Mouse (Mus musculus): Measurements from ENCODE around the gene Dtx4. TPM values are rescaled to one million over a fixed set of nuclear protein-coding genes. Genes with fewer than 3 reads are reported as not detected.

The Dtx4 gene
- polyA plus RNA-seq, 1 experiment, result 5.0 TPM

DNA sequence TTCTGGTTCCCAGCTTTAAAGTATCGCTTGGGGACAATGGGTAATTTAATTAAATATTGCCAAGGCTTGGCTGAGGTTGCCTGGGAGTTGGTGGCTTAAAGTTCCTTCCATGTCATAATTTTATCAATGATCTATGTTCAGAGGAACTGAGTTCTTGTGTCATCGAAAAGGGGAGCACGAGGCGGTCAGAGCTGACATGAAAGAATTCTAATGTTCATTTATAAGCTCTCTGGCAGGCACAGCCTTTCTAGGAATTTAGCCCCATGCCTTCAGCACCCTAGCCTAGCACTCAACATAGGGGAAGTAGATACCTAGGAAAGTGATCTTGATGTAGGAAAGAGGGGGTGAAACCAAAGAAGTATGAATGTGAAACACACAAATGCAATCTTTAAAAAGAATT is 2.9 kb downstream of the Dtx4 start:
- H3K4me3 ChIP-seq (ENCODE audit: insufficient read depth, poor library complexity, severe bottlenecking), result no peak overlapping the region
- H3ac ChIP-seq (ENCODE audit: control insufficient read depth, insufficient read length, low read depth), result no peak overlapping the region
- H3K27me3 ChIP-seq (ENCODE audit: control insufficient read depth, insufficient read depth, insufficient read length), result no peaks in the 10 kb centered on the region
- no peaks in the 10 kb centered on the region for H3K79me3 ChIP-seq (ENCODE audit: low read depth)
- no peaks in the 10 kb centered on the region for H3K36me3 ChIP-seq (ENCODE audit: control insufficient read depth, insufficient read depth)
- TF ChIP-seq CEBPB (IDR thresholded peaks at IDR 0.05; ENCODE audit: low read depth), result no peak
- no peak for TF ChIP-seq USF1 (IDR thresholded peaks at IDR 0.05; ENCODE audit: low read depth)
- no peak for TF ChIP-seq MYOD1 (IDR thresholded peaks at IDR 0.05; ENCODE audit: control insufficient read depth, insufficient read length, low read depth)
- TF ChIP-seq FOSL1 (IDR thresholded peaks at IDR 0.05; ENCODE audit: insufficient read depth, low read length, poor library complexity, severe bottlenecking), result no peak
- TF ChIP-seq CTCF (IDR thresholded peaks at IDR 0.05; ENCODE audit: control insufficient read depth, insufficient read depth, insufficient read length), result no peak
- TF ChIP-seq MAX (IDR thresholded peaks at IDR 0.05), result no peak
- TF ChIP-seq MYOG (IDR thresholded peaks at IDR 0.05; ENCODE audit: control insufficient read depth, extremely low read depth, insufficient read length), result no peak
- H3K79me2 ChIP-seq (ENCODE audit: control insufficient read depth, insufficient read depth), result no peaks in the 10 kb centered on the region

DNA sequence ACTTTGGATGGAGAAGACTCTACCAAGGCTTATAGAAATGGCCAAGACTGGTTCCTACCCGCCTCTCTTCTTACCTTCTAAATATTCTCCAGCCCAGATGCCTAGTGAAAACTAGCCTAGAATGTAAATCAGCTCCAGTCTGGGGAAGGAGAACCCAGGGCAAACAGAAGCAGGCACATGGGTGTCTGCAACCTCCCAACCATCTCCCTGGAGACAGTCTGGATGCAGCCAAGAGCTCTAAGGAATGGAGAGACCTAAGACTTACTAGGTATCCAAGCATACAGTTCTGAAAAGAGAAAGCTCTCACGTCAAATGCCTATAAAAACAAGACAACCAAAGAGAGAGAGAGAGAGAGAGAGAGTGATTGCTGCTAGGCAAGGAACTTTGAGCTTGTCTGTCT is 3.3 kb downstream of the Dtx4 start:
- TF ChIP-seq USF1 (IDR thresholded peaks at IDR 0.05; ENCODE audit: low read depth), result no peak
- no peak for TF ChIP-seq CTCF (IDR thresholded peaks at IDR 0.05; ENCODE audit: control insufficient read depth, insufficient read depth, insufficient read length)
- no peak for TF ChIP-seq MYOG (IDR thresholded peaks at IDR 0.05; ENCODE audit: control insufficient read depth, extremely low read depth, insufficient read length)
- no peak for TF ChIP-seq MAX (IDR thresholded peaks at IDR 0.05)
- TF ChIP-seq MYOD1 (IDR thresholded peaks at IDR 0.05; ENCODE audit: control insufficient read depth, insufficient read length, low read depth), result no peak
- TF ChIP-seq FOSL1 (IDR thresholded peaks at IDR 0.05; ENCODE audit: insufficient read depth, low read length, poor library complexity, severe bottlenecking), result no peak
- TF ChIP-seq CEBPB (IDR thresholded peaks at IDR 0.05; ENCODE audit: low read depth), result no peak
- no peak overlapping the region for H3K4me3 ChIP-seq (ENCODE audit: insufficient read depth, poor library complexity, severe bottlenecking)
- no peaks in the 10 kb centered on the region for H3K27me3 ChIP-seq (ENCODE audit: control insufficient read depth, insufficient read depth, insufficient read length)
- no peak overlapping the region for H3ac ChIP-seq (ENCODE audit: control insufficient read depth, insufficient read length, low read depth)
- no peaks in the 10 kb centered on the region for H3K36me3 ChIP-seq (ENCODE audit: control insufficient read depth, insufficient read depth)
- H3K79me2 ChIP-seq (ENCODE audit: control insufficient read depth, insufficient read depth), result no peaks in the 10 kb centered on the region
- H3K79me3 ChIP-seq (ENCODE audit: low read depth), result no peaks in the 10 kb centered on the region

DNA sequence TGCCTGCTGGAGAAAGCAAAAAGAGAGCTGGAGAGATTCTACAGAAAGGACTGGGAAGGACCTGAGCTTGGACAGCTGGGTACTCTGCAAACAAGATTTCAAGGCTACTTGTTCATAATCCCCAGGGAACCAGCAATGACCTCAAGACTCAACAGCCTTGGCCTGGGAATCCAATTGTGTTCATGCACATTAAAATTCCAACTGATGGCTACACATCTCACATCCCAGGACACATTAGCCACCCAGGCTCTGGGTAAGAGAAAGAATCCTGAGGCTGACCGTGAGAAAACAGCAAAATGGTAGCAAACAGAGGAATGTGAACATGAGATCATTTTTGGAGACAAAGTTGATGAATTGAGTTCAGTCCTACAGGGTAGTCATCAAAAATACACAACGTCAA is 5.0 kb downstream of the Dtx4 start:
- H3K36me3 ChIP-seq (ENCODE audit: control insufficient read depth, insufficient read depth), result no peaks in the 10 kb centered on the region
- no peak for TF ChIP-seq CEBPB (IDR thresholded peaks at IDR 0.05; ENCODE audit: low read depth)
- no peak for TF ChIP-seq CTCF (IDR thresholded peaks at IDR 0.05; ENCODE audit: control insufficient read depth, insufficient read depth, insufficient read length)
- TF ChIP-seq MAX (IDR thresholded peaks at IDR 0.05), result no peak
- no peak for TF ChIP-seq MYOG (IDR thresholded peaks at IDR 0.05; ENCODE audit: control insufficient read depth, extremely low read depth, insufficient read length)
- no peak for TF ChIP-seq FOSL1 (IDR thresholded peaks at IDR 0.05; ENCODE audit: insufficient read depth, low read length, poor library complexity, severe bottlenecking)
- TF ChIP-seq USF1 (IDR thresholded peaks at IDR 0.05; ENCODE audit: low read depth), result no peak
- TF ChIP-seq MYOD1 (IDR thresholded peaks at IDR 0.05; ENCODE audit: control insufficient read depth, insufficient read length, low read depth), result no peak
- no peaks in the 10 kb centered on the region for H3K27me3 ChIP-seq (ENCODE audit: control insufficient read depth, insufficient read depth, insufficient read length)
- H3K4me3 ChIP-seq (ENCODE audit: insufficient read depth, poor library complexity, severe bottlenecking), result no peak overlapping the region
- H3ac ChIP-seq (ENCODE audit: control insufficient read depth, insufficient read length, low read depth), result no peak overlapping the region
- H3K79me2 ChIP-seq (ENCODE audit: control insufficient read depth, insufficient read depth), result no peaks in the 10 kb centered on the region
- no peaks in the 10 kb centered on the region for H3K79me3 ChIP-seq (ENCODE audit: low read depth)

DNA sequence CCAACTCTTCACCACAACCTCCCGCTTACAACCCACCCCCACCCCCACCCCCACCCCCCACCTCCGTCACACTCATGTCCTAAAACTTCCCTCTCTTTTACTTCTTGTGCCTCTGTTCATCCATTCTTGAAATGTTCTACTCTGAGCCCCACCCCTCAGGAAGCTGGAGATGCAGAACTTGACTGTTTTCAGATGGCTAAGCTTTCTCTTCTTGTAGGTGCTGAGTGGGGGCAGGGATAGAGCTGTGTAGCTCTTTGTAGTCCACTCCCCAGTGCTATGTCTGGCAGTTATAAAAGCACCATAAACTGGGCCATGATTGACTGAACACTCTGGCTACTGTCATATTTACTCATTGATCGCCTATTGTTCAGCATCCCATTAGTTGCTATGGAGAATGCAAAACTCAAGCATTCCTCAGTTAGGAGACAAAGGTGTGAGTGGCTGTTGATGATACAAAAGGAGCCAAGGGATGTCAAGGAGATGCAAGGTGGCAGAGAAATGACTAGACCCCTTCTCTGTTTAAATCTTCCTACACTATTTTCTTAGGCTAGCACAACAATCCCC is 6.2 kb downstream of the Dtx4 start:
- H3K27me3 ChIP-seq (ENCODE audit: control insufficient read depth, insufficient read depth, insufficient read length), result no peaks in the 10 kb centered on the region
- no peaks in the 10 kb centered on the region for H3K79me3 ChIP-seq (ENCODE audit: low read depth)
- TF ChIP-seq FOSL1 (IDR thresholded peaks at IDR 0.05; ENCODE audit: insufficient read depth, low read length, poor library complexity, severe bottlenecking) (no peak), MAX (IDR thresholded peaks at IDR 0.05) (no peak), CTCF (IDR thresholded peaks at IDR 0.05; ENCODE audit: control insufficient read depth, insufficient read depth, insufficient read length) (no peak), CEBPB (IDR thresholded peaks at IDR 0.05; ENCODE audit: low read depth) (no peak), MYOD1 (IDR thresholded peaks at IDR 0.05; ENCODE audit: control insufficient read depth, insufficient read length, low read depth) (no peak), MYOG (IDR thresholded peaks at IDR 0.05; ENCODE audit: control insufficient read depth, extremely low read depth, insufficient read length) (no peak), USF1 (IDR thresholded peaks at IDR 0.05; ENCODE audit: low read depth) (no peak)
- no peaks in the 10 kb centered on the region for H3K36me3 ChIP-seq (ENCODE audit: control insufficient read depth, insufficient read depth)
- H3K79me2 ChIP-seq (ENCODE audit: control insufficient read depth, insufficient read depth), result no peaks in the 10 kb centered on the region
- H3ac ChIP-seq (ENCODE audit: control insufficient read depth, insufficient read length, low read depth), result no peak overlapping the region
- no peak overlapping the region for H3K4me3 ChIP-seq (ENCODE audit: insufficient read depth, poor library complexity, severe bottlenecking)

DNA sequence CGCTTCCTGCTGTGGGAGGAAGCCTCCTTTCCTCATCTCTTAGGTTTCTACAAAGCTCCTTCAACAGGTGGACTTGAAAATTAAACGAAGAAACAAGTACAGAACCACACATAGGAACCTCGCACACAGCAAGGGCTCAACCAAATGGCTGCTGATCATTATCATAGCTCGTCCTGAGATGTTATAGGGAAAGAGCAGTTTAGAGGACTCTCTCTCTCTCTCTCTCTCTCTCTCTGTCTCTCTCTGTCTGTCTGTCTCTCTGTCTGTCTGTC is 7.1 kb downstream of the Dtx4 start:
- Histone ChIP-seq H3ac (ENCODE audit: control insufficient read depth, insufficient read length, low read depth) (no peak overlapping the region), H3K36me3 (ENCODE audit: control insufficient read depth, insufficient read depth) (no peaks in the 10 kb centered on the region), H3K4me3 (ENCODE audit: insufficient read depth, poor library complexity, severe bottlenecking) (no peak overlapping the region), H3K27me3 (ENCODE audit: control insufficient read depth, insufficient read depth, insufficient read length) (no peaks in the 10 kb centered on the region), H3K79me2 (ENCODE audit: control insufficient read depth, insufficient read depth) (no peaks in the 10 kb centered on the region), H3K79me3 (ENCODE audit: low read depth) (no peaks in the 10 kb centered on the region)
- TF ChIP-seq FOSL1 (IDR thresholded peaks at IDR 0.05; ENCODE audit: insufficient read depth, low read length, poor library complexity, severe bottlenecking) (no peak), MYOG (IDR thresholded peaks at IDR 0.05; ENCODE audit: control insufficient read depth, extremely low read depth, insufficient read length) (no peak), MYOD1 (IDR thresholded peaks at IDR 0.05; ENCODE audit: control insufficient read depth, insufficient read length, low read depth) (no peak), CTCF (IDR thresholded peaks at IDR 0.05; ENCODE audit: control insufficient read depth, insufficient read depth, insufficient read length) (no peak), MAX (IDR thresholded peaks at IDR 0.05) (no peak), CEBPB (IDR thresholded peaks at IDR 0.05; ENCODE audit: low read depth) (no peak), USF1 (IDR thresholded peaks at IDR 0.05; ENCODE audit: low read depth) (no peak)
